Mouse (Mus musculus) 416B (cell line): ENCODE results near the gene Gm20662.
A peak's percentile ranks its signal among the peaks of the same experiment; 100 is the strongest.

ENCODE experiments used
- DNase-seq: peaks from one replicate; pipeline ENCODE4 v3.0.0; 2011; ENCODE audit warnings: low read depth

Gm20662 gene

GRCm38 (mm10) chr9:108093586-108093985 lies 97.4 kb downstream of the Gm20662 start:
- peak; percentile 7 for DNase-seq

- peak; percentile 97 for DNase-seq
Observed at GRCm38 (mm10) chr9:108094184-108094941, 98.2 kb downstream of the Gm20662 start, which contains the start of gene Apeh. Apeh (minus strand) TSS chr9:108094606.
